Mouse (Mus musculus) spleen, adult 2 months (tissue): ENCODE data around the gene Ccdc22.

Experiments used
- CTCF ChIP-seq: fragments of 200-500 bp; IDR thresholded peaks from 2 replicates; pipeline ENCODE4 v1.5.1; 2011; ENCODE audit warnings: mild to moderate bottlenecking, inconsistent platforms; ENCODE audit not compliant: insufficient read depth, insufficient read length, insufficient replicate concordance; ENCODE audit errors: extremely low read depth
- POLR2A ChIP-seq: fragments of 200-500 bp; IDR thresholded peaks from 2 replicates; pipeline ENCODE4 v1.6.1; 2011; ENCODE audit warnings: low read depth, low read length, inconsistent platforms

GRCm38 (mm10) chrX:7604879-7605574 lies at the start of gene Ccdc22:
- TF ChIP-seq POLR2A (no peak), CTCF (no peak)
